Mouse (Mus musculus) left cerebral cortex, postnatal 10 days (tissue): Measurements from ENCODE around the gene Slc5a6. TPM values are rescaled to one million over a fixed set of nuclear protein-coding genes. Genes with fewer than 3 reads are reported as not detected.
A peak's percentile ranks its signal among the peaks of the same experiment; 100 is the strongest.

ENCODE experiments used
- DNase-seq, 2 experiments: peaks; one replicate each; pipeline ENCODE4 v3.0.0; 2021 to 2022; ENCODE audit warnings: low spot score in 2 of 2, mixed read lengths in 1 of 2; ENCODE audit errors: extremely low spot score in 1 of 2
- intact Hi-C: fragments of 180-260 bp; cut with DNase I; formaldehyde crosslinking; loops from one replicate; pipeline ENCODE4 v1.15.1; 2025
- total RNA-seq, 2 experiments: library from RNA; stranded (reverse); gene quantifications; 2 replicates each; pipeline ENCODE4 v1.2.3; 2021

Slc5a6 gene
- total RNA-seq = 10 to 100 TPM; 15.3 to 16.5 TPM

DNA sequence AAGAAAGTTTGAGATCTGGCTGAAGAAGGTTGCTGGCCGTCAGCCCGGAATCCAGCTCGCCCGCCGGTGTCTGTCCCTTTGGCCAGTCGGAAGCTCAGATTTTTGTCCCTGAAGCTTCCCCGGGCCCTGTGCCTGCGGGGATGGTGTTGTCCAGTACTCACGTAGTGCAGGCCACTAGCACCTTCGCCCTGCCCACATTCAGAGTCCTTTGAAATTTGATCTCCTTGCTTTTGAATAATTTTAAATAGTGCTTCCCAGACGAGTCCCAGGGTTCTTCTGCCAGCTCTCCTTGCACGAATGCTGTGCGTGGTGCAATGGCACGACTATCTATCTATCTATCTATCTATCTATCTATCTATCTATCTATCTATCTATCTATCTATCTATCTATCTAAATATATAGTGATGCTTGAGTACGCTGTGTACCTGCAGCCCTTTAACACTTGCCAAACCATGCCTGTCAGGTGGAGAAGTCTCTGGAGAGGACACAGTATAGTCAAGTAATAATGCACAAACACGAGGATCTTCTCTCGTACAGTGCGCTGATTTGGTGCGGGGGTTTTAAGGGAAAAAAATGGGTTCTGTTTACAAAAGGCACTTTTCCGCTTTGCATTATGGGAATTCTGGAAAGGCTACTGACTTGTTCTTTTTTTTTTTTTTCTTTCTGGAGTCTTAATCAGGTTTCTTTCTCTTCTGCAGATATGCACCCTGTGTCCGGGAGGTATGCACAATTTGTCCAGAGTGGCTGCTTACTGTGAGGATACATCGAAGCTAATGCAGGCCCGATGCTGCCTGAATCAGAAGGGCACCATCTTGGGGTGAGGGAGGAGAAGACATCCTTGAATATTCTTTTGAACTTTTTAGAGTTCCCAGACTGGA lies at the start of gene Slc5a6:
Gene Slc5a6, minus strand, starts transcription at position 162 of the 879 bp plus-strand sequence.
- intact Hi-C loops = no loop called here
- peak; percentile 49 to 51 for DNase-seq

DNA sequence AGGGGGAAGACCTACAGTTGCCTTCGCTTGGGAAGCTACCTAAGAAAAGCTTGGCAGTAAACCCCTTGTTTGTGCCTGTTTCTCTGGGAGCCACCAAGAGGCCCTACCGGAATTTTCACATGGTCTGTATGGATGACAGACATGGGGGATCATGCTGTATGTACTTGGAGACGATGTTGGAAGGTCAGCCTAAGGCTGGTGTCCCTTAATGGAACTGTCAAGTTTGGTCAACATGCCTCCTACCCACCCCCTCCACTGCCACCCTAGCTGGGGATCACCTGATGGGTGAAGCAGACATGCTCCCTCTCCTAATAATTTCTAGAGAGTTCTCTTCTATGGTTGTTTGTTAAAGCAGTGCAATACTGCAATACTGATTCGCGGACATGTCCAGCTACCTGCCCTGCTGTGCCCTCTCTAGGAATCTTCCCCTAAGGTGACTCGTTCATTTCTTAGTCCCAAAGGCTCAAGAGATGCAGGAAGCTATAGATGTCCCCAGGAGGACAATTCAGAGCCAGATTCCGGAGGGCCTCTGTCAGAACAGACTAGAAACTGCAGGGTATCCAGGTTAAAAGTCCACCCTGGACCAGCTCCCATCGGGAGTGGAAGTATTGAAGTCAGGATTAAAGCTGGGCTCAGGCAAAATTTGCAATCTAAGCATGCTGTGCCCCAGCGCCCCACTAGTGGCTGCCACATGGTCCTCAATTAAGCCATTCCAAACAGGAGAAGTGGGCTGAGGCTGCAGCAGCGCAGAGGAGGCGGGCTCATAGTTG lies 47.2 kb upstream of the Slc5a6 start:
- no peak for DNase-seq
- intact Hi-C loops = no loop called here

DNA sequence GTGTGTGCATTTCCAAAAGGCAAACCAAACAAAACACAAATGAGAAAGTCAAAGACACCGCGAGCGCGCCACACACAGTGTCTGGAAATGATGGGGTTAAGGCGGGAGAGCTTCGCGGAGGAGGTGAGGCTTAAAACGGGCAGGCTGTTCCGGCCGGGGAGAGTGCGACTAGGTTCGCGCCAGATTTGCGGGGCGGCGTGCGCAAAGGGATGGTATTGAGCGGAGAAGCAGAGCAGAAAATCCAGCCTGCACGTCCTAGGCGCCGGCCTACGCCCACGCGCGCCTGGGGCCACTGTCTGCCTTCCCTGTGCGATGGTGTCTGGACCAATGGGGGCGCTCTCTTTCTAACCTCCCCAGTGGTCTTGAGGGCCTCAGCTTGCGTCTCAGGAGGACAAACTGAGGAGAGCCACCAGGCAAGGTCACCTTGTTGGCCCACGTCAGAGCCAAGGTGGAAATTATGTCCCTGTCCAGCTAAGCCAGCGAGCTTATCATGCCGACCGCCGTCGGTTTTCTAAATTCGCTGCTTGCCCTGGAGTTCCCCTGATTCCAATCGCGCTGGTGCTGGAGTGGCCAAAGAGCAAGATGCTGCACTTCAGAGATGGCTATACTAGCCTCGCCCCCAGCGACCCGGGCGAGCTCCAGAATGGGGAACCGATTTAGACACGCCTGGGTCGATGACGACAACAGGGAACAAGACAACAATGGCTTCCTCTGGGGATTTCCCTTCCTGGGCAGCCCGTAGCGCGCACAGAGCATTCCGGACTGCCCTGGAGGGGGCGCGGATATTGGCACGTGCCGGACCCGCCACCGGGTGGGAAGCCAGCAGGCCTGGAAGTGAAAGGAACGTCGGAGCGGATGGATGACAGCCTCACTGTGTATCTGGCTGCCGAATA lies 46.3 kb upstream of the Slc5a6 start:
- peak in 1 of 2 experiments; percentile 75 for DNase-seq
- intact Hi-C loops = no loop called here

- no peak for DNase-seq
- intact Hi-C loops = no loop called here
Measured at GRCm38 (mm10) chr5:31094100-31094798, 45.5 kb upstream of the Slc5a6 start.

GRCm38 (mm10) chr5:31093151-31094041 lies 44.7 kb upstream of the Slc5a6 start:
- intact Hi-C loops = no loop called here
- DNase-seq = peak; percentile 45 to 76

DNA sequence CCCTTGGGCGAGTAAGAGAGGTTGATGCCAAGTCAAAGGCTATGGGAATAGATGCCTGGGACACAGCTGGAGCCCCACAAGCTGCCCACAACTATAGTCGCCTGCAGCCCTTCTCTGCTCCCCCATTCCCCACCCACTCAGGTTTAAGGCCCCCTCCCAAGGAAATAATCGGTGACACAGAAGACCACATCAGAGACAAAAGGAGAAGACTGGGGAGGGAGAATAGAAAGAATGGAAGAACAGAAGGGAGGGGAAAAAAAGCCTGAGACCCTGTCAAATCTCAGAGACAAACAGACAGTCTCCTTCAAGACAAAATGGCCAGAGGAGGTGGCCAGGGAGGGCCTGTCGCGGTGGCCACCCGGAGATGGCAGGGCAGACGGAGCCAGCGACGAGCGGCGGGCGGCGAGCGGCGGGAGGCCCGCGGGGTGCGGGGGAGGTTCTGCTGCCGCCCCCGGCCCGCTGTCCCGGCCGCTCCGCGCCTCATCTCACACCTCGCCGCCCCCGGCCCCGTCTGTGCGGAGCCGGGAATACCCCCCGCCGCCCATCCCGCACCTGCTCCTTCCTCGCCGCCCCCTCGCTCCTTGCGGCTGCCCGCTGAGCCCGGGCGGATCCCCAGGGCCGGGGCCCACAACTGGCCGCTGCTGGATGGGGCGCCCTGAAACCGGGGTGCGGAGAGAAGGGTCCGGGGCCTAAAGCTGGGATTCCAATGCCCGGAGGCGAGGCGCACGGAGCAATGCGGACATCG lies 43.7 kb upstream of the Slc5a6 start:
- DNase-seq = peak in 1 of 2 experiments; percentile 80
- intact Hi-C loops = no loop called here

GRCm38 (mm10) chr5:31087131-31087530 lies 38.4 kb upstream of the Slc5a6 start:
- no peak for DNase-seq
- intact Hi-C loops = no loop called here

DNA sequence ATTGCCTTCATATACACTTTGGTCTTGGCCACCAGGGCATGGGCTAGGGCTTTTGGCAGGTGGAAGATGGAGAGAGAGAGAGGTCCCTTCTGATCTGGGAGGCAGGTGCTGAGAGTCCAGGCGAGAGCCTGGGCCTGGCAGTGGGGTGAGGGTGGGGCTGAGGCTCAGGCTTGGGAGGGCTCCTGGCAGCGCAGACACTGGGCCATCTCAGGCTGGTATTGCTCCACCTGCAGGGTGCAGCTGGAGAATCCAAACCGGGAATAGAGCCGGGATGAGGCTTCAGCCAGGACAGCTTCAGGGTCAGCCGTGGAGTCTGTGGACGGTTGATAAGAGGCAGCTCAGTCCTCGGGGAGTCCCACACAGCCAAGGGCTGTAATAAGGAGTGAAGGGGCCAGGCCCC lies 37.9 kb upstream of the Slc5a6 start:
- peak in 1 of 2 experiments; percentile 33 for DNase-seq
- intact Hi-C loops = no loop called here

GRCm38 (mm10) chr5:31083949-31084348 lies 35.2 kb upstream of the Slc5a6 start:
- intact Hi-C loops = no loop called here
- no peak for DNase-seq

- intact Hi-C loops = no loop called here
- no peak for DNase-seq
Measured at GRCm38 (mm10) chr5:31082935-31083625, 34.4 kb upstream of the Slc5a6 start.

DNA sequence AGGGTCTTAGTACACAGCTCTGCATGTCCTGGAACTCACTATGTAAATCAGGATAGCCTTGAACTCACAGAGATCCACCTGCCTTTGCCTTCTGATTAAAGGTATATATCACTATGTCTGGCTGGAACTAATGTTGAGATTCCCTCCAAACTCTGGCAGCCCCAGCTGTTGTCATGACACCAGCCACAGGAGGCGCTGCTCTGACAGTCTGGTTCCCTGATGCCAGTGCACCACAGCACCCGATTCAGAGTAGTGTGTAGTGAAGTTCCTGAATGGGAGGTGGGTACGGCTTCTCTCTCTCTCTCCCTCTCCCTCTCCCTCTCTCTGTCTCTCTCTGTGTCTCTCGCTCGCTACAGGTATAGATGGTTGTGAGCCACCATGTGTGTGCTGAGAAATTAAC lies 33.6 kb upstream of the Slc5a6 start:
- DNase-seq = peak; percentile 46 to 84
- intact Hi-C loops = no loop called here

DNA sequence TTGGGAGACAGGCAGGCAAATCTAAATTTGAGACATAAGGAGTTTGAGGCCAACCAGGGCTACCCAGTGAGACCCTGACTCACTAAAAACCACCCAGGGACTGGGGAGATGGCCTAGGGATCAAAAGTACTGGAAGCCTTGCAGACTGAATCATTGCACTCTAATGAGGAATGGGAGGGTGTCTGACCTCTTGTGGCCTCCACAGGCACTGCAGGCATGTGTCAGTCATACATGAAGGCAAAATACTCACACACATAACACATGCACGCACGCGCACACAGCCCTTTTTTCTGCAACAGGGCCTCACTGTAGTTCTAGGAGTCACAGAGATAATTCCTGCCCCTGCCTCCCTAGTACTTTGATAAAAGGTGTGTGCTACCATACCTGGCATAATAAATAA lies 32.7 kb upstream of the Slc5a6 start:
- DNase-seq = peak; percentile 29 to 59

DNA sequence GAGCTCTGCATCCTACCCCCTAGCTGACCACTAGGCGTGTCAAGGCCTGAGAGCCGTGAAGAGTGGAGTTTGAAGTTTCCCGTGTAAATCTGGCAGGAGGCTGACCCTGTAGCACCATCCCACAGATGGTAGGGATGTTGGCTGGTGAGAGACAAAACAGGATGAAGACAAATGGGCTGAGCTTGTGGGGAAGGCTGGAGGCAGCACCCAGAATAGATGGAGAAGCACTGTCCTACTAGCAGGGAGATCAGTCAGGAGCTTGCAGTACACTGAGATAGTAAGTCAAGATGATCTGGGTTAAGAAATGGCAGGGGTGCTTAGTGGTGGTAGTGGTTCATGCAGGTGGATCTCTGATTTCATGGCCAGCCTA lies 32.1 kb upstream of the Slc5a6 start:
- intact Hi-C loops = no loop called here
- DNase-seq = no peak

More for the DNA sequence above, 32.7 kb upstream of the Slc5a6 start:
- intact Hi-C loops = no loop called here

- intact Hi-C loops = no loop called here
- peak; percentile 60 to 65 for DNase-seq
Measured at GRCm38 (mm10) chr5:31080059-31080794, 31.5 kb upstream of the Slc5a6 start.

DNA sequence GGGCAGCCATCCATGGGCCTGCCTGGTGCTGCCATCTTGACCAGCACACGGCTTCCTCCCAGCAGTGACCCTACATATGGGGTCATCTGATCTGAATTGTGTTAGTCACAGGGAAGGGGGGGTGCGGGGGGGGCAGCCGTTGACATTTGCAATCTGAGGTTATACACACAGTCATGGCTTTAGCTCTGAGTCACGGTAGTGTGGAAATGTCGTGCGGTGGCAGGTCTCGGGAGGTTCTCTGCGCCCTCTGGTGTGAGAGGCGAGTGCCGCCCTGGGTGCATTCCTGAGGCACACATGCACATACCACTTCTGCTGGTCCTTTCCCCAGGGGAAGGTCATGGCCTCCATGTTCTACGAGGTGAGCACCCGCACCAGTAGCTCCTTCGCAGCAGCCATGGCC lies 27.6 kb upstream of the Slc5a6 start:
- DNase-seq = no peak
- intact Hi-C loops = no loop called here

DNA sequence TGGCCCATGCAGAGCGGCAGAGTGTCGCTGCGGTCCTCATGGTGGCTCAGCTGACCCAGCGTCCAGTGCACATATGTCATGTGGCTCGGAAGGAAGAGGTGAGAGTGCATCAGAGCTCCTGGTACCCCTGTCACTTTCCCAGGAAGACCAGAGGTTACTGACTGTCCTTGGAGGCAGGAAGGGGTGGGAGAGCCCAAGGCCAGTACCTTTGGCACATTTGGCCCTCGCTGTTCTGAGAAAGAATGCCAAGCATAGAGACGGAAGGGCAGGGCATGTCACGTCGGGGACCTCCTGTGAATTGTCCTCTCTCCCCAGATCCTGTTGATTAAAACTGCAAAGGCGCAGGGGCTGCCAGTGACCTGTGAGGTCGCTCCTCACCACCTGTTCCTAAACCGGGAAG lies 24.5 kb upstream of the Slc5a6 start:
- intact Hi-C loops = no loop called here
- DNase-seq = no peak
